Mouse (Mus musculus): Measurements from ENCODE around the gene Dennd5b. TPM values are rescaled to one million over a fixed set of nuclear protein-coding genes. Genes with fewer than 3 reads are reported as not detected.
"Not testable (repeated sequence)": the region's sequence is repeated elsewhere in the genome, so short reads cannot be mapped to it uniquely, and the experiment has no call there.

Gene Dennd5b
- polyA plus RNA-seq, 1 experiment from 2014 or later: 16.3 TPM

DNA sequence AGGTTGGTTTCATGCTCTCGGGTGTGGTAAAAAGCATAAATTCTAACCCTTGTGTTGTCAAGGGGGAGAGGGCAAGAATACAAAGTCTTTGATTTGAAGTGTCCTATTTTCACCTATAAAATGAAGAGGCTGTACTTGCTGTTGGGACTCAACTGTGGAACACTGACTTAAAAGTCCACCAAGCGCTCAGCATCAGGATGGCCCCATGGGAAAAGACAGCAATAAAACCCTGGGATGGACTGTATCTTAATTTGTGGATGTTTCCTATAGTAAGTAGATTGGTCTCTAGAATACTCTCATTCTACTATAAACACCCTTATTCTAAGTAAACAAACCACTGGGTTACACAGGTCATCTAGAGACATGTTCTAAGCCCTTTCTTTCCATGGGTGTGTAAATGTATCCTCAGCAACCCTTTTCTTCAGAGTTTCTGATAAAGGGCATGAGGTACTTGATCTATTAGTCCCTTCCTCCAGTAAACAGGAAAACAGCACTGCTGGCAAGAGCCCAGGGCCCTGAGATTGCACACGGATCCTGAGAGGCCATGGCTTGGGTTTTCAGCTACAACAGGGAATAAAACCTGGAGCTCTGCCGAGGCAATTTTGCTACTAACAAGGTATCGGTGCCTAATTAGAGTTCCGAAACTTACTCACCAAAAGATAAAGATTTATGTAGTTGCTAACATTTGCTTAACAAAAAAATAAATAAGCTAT, 109.7 kb downstream of the Dennd5b start:
- H3K36me3 ChIP-seq: peaks cover 30% of the 10 kb centered on the region
- H3K4me1 ChIP-seq (replicated peaks): peaks cover 9% of the 10 kb centered on the region; the same call in 1 of the 2 replicates
- no peak for ATAC-seq (ENCODE audit: low FRiP score)
- H3K27ac ChIP-seq: no peak overlapping the region
- no peak overlapping the region for H3K4me3 ChIP-seq
- no peak overlapping the region for H3K4me2 ChIP-seq
- no peaks in the 10 kb centered on the region for H3K9me3 ChIP-seq
- WGBS: 32% methylated on average over 6 of the region's 6 CpGs
- H3K27me3 ChIP-seq: no peaks in the 10 kb centered on the region
- H3K9ac ChIP-seq: no peak overlapping the region

- H3K4me2 ChIP-seq; H3K4me1 ChIP-seq (replicated peaks); ATAC-seq (ENCODE audit: low FRiP score); H3K9ac ChIP-seq; H3K9me3 ChIP-seq; H3K4me3 ChIP-seq; H3K27ac ChIP-seq; H3K27me3 ChIP-seq: not testable (repeated sequence)
- 76% methylated on average over 3 of the region's 3 CpGs for WGBS
- peaks cover 20% of the 10 kb centered on the region for H3K36me3 ChIP-seq
Observed at GRCm38 (mm10) chr6:148989792-148990491, 111.5 kb downstream of the Dennd5b start.

- no peaks in the 10 kb centered on the region for H3K4me1 ChIP-seq (replicated peaks)
- peaks cover 6% of the 10 kb centered on the region for H3K36me3 ChIP-seq
- no peak for ATAC-seq (ENCODE audit: low FRiP score)
- no peaks in the 10 kb centered on the region for H3K9me3 ChIP-seq
- no peaks in the 10 kb centered on the region for H3K27me3 ChIP-seq
- no peak overlapping the region for H3K27ac ChIP-seq
- H3K4me2 ChIP-seq: no peak overlapping the region
- no peak overlapping the region for H3K9ac ChIP-seq
- WGBS: 91% methylated on average over 4 of the region's 4 CpGs
- H3K4me3 ChIP-seq: no peak overlapping the region
Observed at GRCm38 (mm10) chr6:148986003-148986402, 115.5 kb downstream of the Dennd5b start.

DNA sequence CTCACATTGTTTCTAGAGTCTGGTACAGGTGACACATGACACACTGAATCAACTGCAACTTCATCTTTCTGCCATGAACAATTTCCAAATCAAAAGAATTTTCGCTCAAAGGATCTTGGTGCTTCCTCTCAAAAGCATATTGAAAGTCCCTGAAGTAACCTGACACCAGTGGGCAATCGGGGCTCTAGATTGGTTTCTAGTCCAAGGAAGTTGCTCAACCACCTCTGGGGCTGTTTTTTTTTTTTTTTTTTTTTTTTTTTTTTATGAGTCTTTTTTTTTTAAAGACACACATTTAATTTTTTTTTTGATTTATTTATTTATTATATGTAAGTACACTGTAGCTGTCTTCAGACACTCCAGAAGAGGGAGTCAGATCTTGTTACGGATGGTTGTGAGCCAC, 121.0 kb downstream of the Dennd5b start:
- H3K36me3 ChIP-seq: no peaks in the 10 kb centered on the region
- no peak overlapping the region for H3K4me2 ChIP-seq
- H3K9ac ChIP-seq: no peak overlapping the region
- ATAC-seq (ENCODE audit: low FRiP score): no peak
- WGBS: 90% methylated on average over 3 of the region's 3 CpGs
- H3K27me3 ChIP-seq: no peaks in the 10 kb centered on the region
- H3K9me3 ChIP-seq: no peaks in the 10 kb centered on the region
- H3K27ac ChIP-seq: no peak overlapping the region
- H3K4me1 ChIP-seq (replicated peaks): no peaks in the 10 kb centered on the region
- no peak overlapping the region for H3K4me3 ChIP-seq

- Histone ChIP-seq H3K27ac (no peak overlapping the region), H3K9ac (no peak overlapping the region), H3K9me3 (no peaks in the 10 kb centered on the region), H3K36me3 (no peaks in the 10 kb centered on the region), H3K4me1 (replicated peaks) (no peaks in the 10 kb centered on the region; the same call in 1 of the 2 replicates), H3K27me3 (no peaks in the 10 kb centered on the region), H3K4me3 (no peak overlapping the region), H3K4me2 (no peak overlapping the region)
- ATAC-seq (ENCODE audit: low FRiP score): no peak
- 95% methylated on average over 3 of the region's 3 CpGs for WGBS
Observed at GRCm38 (mm10) chr6:148975096-148975495, 126.4 kb downstream of the Dennd5b start.

DNA sequence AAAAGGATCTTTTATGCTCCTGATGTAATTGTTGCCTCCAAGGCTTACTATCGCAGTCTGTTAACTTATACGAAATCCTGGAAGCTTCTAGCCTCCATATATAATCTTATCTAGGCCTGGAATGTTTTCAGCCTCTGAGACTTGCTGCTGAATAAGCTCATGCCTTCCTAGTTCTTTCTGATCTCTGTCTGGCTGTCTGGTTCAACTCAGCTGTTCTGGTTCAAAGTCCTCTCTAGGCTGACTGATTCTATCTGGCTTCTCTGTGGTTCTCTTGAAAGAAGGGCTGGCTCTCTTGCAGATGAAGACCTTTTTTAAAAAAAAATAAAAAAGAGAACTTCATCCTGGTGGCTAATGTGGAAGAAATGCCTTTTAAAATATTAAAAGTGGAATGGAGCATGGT, 128.6 kb downstream of the Dennd5b start:
- Histone ChIP-seq H3K4me2 (no peak overlapping the region), H3K9ac (no peak overlapping the region), H3K36me3 (no peaks in the 10 kb centered on the region), H3K9me3 (no peaks in the 10 kb centered on the region), H3K27ac (no peak overlapping the region), H3K4me3 (no peak overlapping the region), H3K27me3 (no peaks in the 10 kb centered on the region), H3K4me1 (replicated peaks) (no peaks in the 10 kb centered on the region; the same call in 1 of the 2 replicates)
- ATAC-seq (ENCODE audit: low FRiP score): no peak
- 88% methylated on average over 2 of the region's 2 CpGs for WGBS

- 28% methylated on average over 9 of the region's 9 CpGs for WGBS
- H3K9me3 ChIP-seq: no peaks in the 10 kb centered on the region
- no peaks in the 10 kb centered on the region for H3K27me3 ChIP-seq
- no peaks in the 10 kb centered on the region; the same call in 1 of the 2 replicates for H3K4me1 ChIP-seq (replicated peaks)
- H3K9ac ChIP-seq: no peak overlapping the region
- no peak overlapping the region for H3K27ac ChIP-seq
- H3K4me3 ChIP-seq: no peak overlapping the region
- H3K4me2 ChIP-seq: no peak overlapping the region
- ATAC-seq (ENCODE audit: low FRiP score): no peak
- H3K36me3 ChIP-seq: no peaks in the 10 kb centered on the region
Observed at GRCm38 (mm10) chr6:148972059-148972848, 129.2 kb downstream of the Dennd5b start.

- no peaks in the 10 kb centered on the region for H3K36me3 ChIP-seq
- H3K9me3 ChIP-seq: no peaks in the 10 kb centered on the region
- H3K27ac ChIP-seq: no peak overlapping the region
- no peak overlapping the region for H3K9ac ChIP-seq
- no peak for ATAC-seq (ENCODE audit: low FRiP score)
- WGBS: 39% methylated on average over 9 of the region's 9 CpGs
- H3K4me2 ChIP-seq: no peak overlapping the region
- no peaks in the 10 kb centered on the region; the same call in 1 of the 2 replicates for H3K4me1 ChIP-seq (replicated peaks)
- H3K27me3 ChIP-seq: no peaks in the 10 kb centered on the region
- H3K4me3 ChIP-seq: no peak overlapping the region
Observed at GRCm38 (mm10) chr6:148971385-148971940, 130.0 kb downstream of the Dennd5b start.

GRCm38 (mm10) chr6:148961285-148961684, 140.2 kb downstream of the Dennd5b start:
- Histone ChIP-seq H3K36me3 (no peaks in the 10 kb centered on the region), H3K27ac (no peak overlapping the region), H3K9ac (no peak overlapping the region), H3K4me2 (no peak overlapping the region), H3K4me1 (replicated peaks) (no peaks in the 10 kb centered on the region), H3K27me3 (no peaks in the 10 kb centered on the region), H3K9me3 (no peaks in the 10 kb centered on the region), H3K4me3 (no peak overlapping the region)
- no peak for ATAC-seq (ENCODE audit: low FRiP score)
- 59% methylated on average over 1 of the region's 1 CpGs for WGBS

GRCm38 (mm10) chr6:148959540-148960238, 141.8 kb downstream of the Dennd5b start:
- Histone ChIP-seq H3K27me3 (no peaks in the 10 kb centered on the region), H3K9me3 (no peaks in the 10 kb centered on the region), H3K9ac (no peak overlapping the region), H3K4me2 (no peak overlapping the region), H3K4me3 (no peak overlapping the region), H3K4me1 (replicated peaks) (no peaks in the 10 kb centered on the region), H3K27ac (no peak overlapping the region), H3K36me3 (no peaks in the 10 kb centered on the region)
- ATAC-seq (ENCODE audit: low FRiP score): no peak
- WGBS: 75% methylated on average over 4 of the region's 4 CpGs

DNA sequence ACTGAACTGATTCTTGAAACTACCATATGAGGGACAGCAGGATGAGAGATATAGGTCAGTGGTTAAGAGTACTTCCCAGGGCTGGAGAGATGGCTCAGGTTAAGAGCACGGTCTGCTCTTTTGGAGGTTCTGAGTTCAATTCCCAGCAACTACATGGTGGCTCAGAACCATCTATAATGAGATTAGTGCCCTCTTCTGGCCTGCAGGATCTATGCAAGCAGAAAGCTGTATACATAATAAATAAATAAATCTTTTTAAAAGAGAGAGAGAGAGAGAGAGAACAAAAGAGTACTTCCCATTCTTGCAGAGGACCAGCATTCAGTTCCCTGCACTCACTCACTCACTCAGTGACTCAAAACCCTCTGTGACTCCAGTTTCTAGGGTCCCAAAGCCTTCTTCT, 142.8 kb downstream of the Dennd5b start:
- 91% methylated on average over 1 of the region's 1 CpGs for WGBS
- no peaks in the 10 kb centered on the region for H3K4me1 ChIP-seq (replicated peaks)
- H3K27me3 ChIP-seq: no peaks in the 10 kb centered on the region
- no peak overlapping the region for H3K27ac ChIP-seq
- no peaks in the 10 kb centered on the region for H3K9me3 ChIP-seq
- no peak overlapping the region for H3K4me2 ChIP-seq
- H3K36me3 ChIP-seq: no peaks in the 10 kb centered on the region
- no peak overlapping the region for H3K4me3 ChIP-seq
- no peak for ATAC-seq (ENCODE audit: low FRiP score)
- H3K9ac ChIP-seq: no peak overlapping the region

GRCm38 (mm10) chr6:148957046-148957445, 144.4 kb downstream of the Dennd5b start:
- Histone ChIP-seq H3K27me3 (no peaks in the 10 kb centered on the region), H3K9me3 (no peaks in the 10 kb centered on the region)

More at GRCm38 (mm10) chr6:148957046-148957445, 144.4 kb downstream of the Dennd5b start:
- no peak overlapping the region for H3K27ac ChIP-seq
- no peak for ATAC-seq (ENCODE audit: low FRiP score)
- no peak overlapping the region for H3K4me3 ChIP-seq
- 73% methylated on average over 3 of the region's 3 CpGs for WGBS
- no peak overlapping the region for H3K4me2 ChIP-seq
- no peaks in the 10 kb centered on the region for H3K36me3 ChIP-seq
- no peaks in the 10 kb centered on the region for H3K4me1 ChIP-seq (replicated peaks)
- H3K9ac ChIP-seq: no peak overlapping the region
